Mouse (Mus musculus): ENCODE measurements around the gene Map3k6.
A peak's percentile ranks its signal among the peaks of the same experiment; 100 is the strongest.

Gene Map3k6

DNA sequence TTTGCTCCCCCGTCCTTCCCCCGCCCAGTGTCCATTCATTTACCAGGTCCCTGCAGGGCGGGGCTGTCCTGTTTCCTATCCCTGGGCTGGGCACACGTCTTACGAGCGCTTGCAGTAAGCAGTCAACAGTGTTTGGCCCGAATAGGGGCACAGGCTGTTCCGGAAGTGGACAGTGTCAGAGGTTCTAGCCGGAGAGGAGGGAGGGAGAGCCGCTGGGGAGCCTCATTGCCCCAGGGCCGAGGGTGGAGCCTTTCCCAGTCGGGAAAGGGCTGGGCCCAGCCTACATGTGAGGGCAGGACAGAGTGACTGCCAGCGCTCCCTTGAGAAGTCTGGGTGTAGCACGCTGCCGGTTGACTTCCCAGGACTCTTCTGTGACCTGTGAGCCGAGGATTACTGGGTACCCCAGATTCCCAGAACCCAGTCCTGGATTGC lies at the start of gene Map3k6:
Gene Map3k6 (plus strand): TSS at position 329 of the 432 bp plus-strand sequence.
- peak; percentile 43 for DNase-seq

DNA sequence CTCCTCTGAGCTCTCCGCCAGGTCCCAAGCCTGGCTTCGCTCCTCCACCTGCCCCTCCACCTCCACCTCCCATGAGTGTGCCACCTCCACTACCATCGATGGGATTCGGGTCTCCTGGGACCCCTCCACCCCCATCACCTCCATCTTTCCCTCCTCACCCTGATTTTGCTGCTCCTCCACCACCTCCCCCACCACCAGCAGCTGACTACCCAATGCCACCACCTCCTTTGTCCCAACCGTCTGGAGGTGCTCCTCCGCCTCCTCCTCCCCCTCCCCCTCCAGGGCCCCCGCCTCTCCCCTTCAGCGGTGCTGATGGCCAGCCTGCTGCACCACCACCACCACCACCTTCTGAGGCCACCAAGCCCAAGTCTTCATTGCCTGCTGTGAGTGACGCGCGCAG lies 46.1 kb upstream of the Map3k6 start:
- DNase-seq, result no peak

DNA sequence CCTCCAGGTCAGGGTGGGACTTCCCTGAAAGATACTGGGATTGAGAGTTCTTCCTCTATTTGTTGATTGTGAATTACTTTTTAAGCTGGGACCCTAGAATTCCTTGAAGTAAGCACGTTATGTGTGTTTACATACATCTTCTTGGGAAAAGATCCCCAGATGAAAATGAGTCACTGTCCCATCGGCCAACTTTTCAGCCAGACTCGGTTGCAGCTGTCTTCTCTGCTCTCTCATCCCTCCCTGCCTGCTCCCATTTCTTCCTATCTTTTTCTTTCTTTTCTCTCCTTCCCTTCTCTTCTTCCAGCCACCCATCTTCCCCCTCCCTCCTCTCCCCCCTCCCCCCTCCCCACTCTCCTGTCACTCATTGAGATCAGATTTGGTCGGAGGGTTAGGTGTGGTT lies 45.6 kb upstream of the Map3k6 start:
- no peak for DNase-seq

DNA sequence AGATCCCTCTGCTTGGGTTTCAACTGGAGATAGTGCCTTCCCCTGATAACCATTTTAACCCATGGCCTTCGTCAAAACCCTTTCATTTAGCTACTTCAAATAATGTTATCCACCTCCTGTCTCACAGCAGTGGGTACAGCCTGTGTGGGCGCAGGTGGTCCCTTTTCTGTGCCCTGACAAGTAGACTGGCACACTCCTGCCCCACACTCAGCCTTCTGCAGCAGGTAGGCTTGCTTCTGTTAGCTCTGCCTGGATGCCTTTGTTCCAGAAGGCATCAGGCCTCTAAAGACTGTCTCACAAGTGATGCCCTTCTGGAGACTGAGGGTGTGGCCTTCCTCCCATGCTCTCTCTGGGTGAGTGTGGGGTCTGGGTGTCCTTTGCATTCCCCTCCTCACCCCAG lies 44.5 kb upstream of the Map3k6 start:
- no peak for DNase-seq

DNA sequence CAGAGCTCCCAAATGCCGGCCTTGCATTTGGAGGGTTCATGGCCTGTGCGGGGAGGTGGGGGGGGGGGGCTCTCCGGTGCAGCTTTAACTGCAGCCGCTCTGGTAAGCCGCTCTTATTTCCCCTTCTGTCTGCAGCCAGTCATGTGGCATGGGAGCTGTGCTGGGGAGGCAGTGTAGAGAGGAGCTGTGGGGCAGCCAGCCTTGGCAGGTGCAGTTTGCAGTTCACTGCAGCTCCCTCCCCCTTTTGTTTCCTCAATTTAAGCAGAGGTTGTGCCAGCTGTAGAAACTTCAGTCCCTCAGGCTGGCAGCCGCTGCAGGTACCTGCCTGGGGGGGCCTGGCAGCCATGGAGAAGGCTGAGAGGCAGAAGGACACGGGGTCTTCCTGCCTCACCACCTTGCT lies 43.8 kb upstream of the Map3k6 start:
- peak; percentile 74 for DNase-seq

DNA sequence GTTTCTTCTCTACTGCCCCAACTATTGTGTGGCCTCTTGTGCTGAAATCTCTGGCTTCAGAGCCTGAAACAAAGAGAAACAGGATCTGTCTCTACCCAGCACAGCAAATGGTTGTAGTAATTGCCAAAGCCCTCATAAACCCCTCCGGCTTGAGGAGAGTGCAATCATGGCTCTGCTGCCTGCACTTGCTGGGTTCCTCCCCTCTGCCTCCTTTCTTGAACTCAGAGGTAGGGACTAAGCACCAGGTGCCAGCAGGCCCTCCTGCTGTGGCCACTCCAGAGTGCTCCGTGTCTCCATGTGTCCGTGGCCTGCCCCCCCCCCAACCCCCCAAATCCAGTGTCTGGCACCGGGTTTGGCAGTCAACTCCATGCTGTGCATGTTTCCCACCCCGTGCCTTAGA lies 43.3 kb upstream of the Map3k6 start:
- DNase-seq, result no peak

DNA sequence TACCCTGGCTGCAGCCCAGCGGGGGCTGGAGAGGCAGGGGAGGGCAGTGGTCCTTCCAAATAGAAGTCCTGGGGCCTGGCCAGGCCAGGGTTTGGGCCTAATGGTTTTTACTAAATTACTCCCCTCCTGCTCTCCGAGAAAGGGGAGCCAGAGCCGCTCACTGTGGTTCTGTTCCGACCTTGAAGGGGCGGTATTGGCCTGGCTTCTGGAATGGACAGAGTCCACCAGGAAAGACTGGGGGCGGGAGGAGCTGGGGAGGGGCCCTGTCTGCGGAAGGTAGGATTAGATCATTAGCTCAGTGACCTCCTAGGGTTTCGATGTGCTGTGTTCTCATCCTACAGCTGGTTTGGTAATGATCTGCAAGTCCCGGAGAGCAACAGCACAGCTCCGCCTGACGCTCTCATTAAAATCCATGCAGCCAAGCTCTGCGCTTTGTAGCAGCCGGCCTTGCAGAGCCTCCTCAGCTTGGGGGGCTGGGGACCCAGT lies 42.8 kb upstream of the Map3k6 start:
- no peak for DNase-seq

DNA sequence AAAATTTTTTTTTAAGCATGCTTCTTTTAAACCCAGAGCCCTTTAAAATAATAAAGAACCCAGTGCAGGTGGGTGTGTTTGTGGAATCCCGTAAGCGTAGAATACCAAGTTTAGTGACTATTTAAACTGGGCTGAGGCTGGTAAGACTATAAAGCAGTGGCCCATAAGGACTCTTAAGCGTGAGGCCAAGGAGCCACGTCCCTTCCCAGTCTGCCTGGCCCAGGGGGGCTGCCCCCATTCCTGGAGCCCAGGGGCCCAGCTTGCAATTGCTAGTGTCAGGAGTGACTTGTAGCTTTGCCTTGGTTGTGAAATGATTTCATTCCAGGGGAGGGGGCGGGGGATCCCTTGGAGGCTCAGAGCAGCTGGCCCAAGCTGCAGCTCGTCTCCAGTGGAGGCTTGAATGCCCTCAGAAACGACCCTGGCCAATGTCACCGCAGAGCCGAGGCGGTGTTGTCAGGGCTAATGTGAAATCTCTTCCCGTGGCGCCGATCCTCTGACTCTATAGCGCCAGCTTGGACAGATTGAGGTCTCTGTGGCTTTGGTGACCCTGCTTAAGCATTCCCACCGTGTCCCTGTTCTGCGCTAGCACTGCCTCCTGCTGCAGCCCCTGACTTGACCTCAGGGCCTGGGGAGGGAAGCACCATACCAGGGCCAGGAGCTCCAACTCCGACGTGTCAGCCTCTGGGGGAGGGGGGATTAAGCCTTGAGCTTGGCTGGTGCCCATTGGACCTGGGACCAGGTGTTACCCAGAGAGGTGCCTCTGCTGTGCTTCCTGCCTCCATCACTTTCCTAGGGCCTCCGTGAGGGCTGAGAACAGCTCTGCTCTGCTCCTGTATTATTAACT lies 42.1 kb upstream of the Map3k6 start:
- DNase-seq, result no peak

DNA sequence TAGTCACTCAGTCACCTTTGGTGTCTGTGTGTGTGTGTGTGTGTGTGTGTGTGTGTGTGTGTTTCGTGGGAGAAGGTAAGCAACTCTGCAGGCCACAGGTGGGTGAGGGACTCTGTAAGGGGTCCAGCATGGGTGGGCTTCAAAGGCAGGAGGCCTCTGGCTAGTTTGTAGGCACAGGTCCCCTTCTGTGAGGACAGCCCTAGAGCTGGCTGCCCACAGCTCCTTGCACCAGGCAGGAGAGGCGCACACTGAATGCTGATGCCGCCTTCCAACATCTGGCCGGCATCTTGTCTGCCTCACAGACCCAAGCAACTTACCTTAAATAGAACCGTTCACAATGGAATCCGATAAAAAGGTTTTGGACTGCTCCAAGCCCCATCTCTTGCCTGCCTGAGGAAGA lies 40.9 kb upstream of the Map3k6 start:
- DNase-seq, result no peak

DNA sequence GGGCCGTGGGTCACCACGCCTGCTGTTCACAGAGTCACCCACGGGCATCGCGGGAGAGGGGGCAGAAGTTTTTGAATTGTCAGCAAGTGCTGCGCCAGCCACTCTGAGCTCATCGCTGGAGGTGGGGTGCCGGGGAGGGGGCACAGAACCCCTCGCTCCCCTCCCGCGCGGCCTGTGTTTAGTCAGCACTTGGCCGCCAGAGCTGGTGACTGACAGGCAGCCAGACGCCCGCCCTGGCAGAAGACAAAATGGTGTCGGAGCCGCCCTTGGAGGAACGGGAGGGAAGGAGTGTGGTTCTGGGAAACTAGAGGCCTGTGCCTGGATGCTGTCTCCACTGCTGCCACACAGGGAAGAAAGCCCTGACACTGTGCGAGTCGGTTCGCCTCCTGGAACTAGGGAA lies 40.3 kb upstream of the Map3k6 start:
- DNase-seq, result no peak

DNA sequence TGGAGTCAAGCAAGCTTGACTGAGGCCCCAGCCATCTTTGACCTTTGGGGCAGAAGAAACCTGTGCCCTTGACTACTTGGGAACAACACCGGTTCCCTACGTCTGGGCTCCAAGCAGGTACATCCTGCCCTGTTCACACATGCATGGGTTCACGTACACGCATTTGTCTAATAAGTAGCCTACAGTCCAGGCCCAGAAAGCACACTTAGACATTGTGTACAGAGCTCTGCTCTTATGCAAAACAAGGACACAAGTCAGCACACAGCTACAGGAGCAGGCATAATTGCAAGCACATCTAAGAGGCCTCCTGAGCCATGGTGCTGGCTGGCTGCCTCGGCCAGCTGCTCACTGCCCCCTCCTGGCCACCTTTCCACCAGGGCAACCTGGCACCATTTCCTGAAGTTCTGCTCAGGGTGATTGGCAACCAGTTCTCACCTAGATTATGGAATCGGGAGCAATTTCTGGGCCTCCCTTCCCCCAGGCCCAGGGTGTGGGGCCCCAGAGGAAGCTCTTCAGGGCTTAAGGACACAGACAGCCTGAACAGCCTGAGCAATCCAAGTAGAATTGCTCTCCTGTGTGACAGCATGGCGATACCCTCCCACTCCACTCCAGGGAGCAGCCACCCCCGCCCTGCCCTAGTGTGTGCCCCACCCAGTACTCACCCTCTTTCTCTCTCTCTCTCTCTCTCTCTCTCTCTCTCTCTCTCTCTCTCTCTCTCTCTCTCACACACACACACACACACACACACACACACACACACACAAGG lies 39.4 kb upstream of the Map3k6 start:
- DNase-seq, result peak; percentile 83

DNA sequence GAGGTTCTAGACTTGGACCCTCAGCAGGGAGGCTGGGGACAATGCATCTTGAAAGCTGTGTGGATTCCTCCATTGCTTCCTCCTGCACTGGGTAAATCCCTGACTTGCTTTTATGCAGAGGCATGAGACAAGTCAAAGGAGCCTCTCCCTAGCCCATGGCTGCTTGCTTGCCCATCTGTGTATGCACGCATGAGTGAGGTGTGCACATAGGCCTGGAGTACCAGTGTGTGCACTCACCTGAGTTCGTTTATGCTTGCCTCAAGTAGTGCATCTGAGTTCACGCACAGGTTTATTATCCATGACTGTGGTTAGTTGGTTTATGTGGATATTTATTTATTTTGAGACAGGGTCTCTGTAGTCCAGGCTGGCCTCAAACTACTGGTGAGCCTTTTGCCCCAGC lies 38.4 kb upstream of the Map3k6 start:
- no peak for DNase-seq

DNA sequence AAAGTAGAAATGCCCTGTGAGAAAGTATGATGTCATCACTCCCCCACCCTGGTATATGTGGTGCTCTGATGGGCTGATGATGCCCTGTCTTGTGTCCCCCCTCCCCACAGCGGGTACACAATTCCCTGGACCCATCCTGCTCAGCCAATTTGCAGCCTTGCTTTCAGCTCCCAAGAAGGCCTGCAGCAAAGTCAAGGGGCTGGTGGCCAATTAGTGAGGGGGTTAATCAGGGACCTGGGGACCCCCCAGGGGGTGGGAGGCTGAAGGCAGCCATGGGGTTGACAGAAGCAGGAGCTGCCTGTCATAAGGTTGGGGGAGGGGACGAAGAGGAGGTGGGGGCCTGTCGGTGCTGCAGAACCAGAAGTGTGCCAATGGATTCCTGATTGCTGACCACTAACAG lies 37.0 kb upstream of the Map3k6 start:
- no peak for DNase-seq

DNA sequence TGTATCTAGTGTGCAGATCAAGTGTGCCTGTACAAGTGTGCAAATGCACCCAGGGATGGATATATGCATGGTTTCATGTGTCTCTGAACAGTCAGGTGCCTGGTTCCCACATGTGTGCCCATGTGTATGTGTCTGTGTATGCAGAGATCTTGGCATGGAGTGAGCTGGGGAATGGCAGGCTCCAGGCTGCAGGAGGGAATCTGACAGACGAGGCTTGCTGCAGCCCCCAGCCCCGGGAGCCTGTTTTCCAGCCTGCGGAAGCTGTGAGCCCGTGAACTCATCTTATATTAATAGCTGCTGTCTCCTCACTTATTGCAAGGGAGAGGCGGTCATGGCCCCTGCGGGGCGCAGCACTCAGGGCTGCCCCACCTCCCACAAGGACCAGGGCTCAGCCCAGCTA lies 36.2 kb upstream of the Map3k6 start:
- DNase-seq, result no peak

DNA sequence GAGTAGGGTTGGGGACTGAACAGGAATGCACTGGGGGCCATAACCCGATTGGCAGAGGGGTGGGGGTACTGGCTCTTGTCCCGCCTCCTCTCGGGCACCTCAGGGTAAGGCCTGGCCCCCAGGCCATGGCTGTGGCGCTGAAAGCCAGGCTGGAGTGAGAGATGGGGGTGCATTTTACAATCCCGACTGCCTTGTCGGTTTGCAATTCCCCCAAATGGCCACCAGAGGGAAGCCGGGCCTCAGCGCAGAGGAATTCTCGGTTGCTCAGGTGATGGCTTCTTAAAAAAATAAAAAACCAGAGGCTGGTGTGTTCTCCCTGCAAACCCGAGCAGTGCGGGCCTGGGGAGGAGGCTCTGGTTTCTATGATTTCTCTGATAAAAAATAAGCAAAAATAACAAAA lies 31.3 kb upstream of the Map3k6 start:
- peak; percentile 71 for DNase-seq

DNA sequence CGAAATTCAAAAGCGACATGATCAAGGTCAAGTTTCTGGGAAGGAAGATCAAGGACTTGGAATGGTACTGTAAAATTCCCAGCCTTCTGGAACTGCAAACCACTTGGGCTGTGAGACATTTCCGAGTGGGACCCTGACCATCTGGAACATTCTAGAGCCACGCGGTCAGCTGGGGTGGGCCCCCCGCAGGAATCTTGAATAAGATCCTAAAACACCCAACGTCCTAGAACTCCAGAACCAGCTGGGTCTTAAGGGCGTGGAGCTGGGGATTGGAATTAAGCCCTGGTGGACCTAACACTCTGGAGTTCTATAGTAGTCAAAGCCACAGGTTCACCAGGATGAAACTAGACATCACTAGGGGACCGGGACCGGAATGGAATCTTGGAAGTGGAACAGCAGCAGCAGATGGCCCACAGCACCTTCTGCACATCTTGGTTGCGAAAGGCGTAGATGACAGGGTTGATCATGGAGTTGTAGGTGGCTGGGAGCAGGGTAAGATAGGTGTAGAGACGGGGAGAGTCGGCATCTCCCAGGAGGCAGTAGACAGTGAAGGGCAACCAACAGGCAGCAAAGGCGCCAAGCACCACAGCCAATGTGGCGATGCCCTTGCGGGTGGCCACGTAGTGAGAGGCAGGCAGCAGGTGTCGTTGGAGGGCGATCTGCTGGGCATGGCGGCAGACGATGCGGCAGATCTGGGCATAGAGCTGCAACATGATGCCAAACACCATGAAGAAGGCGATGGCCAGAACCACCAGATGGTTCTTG lies 30.4 kb upstream of the Map3k6 start:
- no peak for DNase-seq

DNA sequence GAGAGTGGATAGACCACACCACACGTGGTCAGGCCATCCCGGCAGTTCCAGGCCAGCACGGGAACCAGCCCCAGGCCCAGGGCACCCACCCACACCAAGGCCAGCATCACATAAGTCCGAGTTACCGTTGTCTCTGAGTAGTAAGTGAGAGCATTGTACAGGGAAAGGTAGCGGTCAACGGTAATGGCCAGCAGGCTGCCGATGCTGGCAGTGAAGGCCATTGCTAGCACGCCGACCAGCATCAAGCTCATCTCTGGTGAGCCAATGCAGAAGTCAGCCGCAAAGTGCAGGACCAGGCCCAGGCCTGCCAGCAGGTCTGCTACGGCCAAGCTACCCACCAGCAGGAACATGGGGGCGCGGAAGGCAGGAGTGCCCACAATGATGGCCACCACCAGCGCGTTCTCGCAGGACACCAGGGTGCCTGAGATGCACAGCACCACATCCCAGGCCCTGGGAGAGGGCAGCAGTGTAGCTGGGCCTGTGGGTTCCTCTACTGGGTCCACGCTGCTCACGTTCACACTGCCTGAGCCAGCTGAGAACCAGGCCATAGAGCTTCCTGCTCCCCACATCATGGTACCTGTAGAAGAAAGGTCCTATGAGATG lies 29.7 kb upstream of the Map3k6 start:
- no peak for DNase-seq

DNA sequence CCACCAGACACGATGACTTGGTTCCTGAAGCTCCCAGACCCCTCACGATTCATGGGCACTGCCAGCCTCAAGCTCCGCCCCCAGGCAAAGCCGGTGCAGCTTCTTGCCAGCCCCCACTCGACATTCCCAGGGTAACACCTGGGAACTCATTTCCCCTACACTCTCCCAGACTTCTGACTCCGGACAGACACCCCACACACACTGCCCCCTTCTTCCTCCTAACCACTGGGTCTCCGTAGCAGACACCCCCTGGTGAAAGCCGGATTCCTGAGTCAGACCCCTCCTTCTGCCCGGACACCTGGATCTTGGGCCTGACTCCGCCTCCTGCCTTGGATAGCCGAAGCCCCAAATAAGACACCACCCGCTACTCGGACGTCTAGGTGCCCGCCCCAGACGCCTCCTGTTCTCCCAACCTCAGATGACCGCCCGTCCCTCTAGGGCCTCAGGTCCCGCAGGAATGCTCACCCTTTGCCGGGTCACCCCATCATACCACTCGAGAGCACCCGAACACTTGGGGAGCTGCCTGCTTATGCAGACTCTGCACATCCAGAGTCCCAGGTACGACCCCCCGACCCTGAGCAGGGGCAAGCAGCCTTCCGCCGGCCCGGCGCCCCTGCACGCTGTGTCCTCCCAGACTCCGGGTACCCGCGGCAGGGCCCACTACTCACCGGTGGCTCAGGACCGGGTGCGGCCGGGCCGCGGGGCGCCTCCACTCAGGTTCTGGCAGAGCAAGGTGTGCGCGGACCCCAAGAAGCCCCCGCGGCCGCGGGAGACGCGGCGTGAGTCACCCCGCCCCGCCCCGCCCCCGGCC lies 28.7 kb upstream of the Map3k6 start, which contains the start of the genes Cd164l2 and Gpr3:
Gene Cd164l2 (plus strand): TSS at position 381 of the 811 bp plus-strand sequence.
Gene Gpr3 (minus strand): TSS at position 786 of the 811 bp plus-strand sequence.
- DNase-seq, result peak; percentile 39

DNA sequence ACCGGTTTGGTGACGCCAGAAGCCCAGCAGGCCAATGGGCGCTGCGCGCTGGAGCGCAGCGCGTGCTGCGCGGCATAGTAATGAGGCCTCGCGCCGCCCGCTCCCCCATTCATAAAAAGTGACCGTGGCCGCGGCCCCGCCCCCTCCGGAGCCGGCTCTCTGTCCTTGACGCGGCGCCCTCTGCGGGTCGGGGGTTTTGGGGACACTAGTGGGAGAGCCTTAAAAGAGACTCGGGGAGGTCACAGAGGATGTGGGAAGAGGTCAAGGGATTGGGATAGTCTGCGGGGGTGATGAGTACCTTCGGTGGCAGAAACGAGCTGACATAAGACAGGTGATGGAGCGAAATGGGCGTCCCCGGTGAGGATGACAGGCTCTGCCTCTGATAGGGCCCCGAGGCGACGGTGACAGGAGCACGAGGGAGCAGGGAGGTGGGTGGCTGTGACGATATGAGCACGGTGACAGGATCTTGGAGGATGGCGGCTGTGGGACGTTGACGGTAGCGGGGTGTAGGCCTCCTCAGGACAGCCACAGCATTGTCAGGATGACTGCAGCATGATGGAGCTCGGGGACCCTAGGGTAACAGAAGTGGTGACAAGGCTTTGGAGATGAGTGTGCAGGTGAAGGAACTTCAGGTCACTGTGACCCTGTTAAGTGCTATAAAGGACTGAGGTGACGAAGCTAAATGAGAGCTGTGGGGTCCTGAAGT lies 27.9 kb upstream of the Map3k6 start:
- peak; percentile 75 for DNase-seq

DNA sequence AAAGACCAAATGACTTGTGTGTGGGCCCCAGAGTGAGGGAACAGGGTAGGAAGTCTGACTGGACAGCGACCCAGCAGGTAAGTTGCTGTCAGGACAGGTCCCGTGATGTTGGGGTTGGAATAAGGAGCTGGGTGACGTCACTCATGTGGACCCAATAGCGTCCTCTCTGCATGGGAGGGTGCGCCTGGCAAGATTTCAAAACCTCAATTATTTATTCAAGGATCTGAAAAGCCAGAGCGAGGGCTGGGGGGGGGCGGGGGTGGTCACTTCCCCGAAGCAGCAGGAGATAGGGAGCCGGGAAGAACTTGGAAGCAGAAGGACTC lies 27.4 kb upstream of the Map3k6 start:
- DNase-seq, result no peak

DNA sequence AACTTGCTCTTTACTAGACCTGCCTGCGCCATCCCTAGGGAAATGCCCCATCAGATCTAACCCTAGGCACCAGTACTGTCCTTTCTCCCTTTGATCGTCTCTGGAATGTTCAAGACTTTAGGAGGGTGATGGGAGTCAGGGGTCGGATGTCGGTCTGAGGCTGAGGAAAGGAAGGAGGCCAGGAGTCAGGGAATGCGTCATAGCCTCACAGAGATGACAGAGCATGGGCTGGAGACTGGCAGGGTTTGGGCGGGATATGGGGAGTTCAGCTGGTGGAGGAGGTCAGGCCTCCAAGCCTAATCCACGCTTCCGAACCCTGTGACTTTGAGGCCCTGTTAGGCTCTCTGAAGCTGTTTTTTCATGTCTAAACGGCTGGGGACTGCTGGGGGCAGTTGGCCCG lies 27.0 kb upstream of the Map3k6 start:
- no peak for DNase-seq

Data from thymus, postnatal 4 days (tissue).